24 mouse cellular contexts compared by ENCODE assay signal in the genomic region with DNA sequence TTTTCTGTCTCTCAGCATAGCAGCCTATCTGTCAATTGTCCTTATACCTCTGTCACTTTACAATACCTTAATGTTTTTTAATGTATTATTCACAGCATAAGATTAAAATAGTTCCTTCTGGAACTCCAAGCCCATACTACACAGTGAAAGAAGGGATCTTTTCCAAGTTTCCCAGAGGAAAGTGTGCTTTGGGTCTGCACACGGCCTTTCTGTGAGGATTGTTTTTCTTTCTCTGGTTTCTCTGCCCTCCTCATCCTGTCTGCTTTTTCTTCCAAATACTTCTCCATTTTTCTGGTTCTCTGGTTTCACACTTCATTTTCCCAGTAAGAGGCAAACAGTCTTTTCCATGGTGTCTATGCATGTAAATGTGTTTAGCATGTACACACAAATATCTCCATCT. TPM values are rescaled to one million over a fixed set of nuclear protein-coding genes. Genes with fewer than 3 reads are reported as not detected.
DNase-seq lines count a peak whose midpoint lies in the region; ATAC-seq and TF ChIP-seq lines count a peak whose summit lies in the region.
"Had no signal": no experiment of that assay in that cellular context is flagged by ENCODE, and none has a peak within 500 bp of the region (broad histone marks: within the 10 kb centered on the region; RNA-seq: fewer than 3 reads in every experiment).

No protein-coding gene starts in this region.

- TF ChIP-seq CTCF in kidney, adult 2 months (conservative IDR thresholded peaks at IDR 0.05; ENCODE audit: insufficient read depth, insufficient read length, low read depth, low read length): no peak

- no peak overlapping the region for H3K4me3 ChIP-seq in kidney, adult 2 months (ENCODE audit: insufficient read depth, low read depth, low read length)
- H3K4me3 ChIP-seq in midbrain, embryonic 11.5 days (ENCODE audit: low read depth, low read length): no peak overlapping the region
- no peak overlapping the region for H3K4me3 ChIP-seq in midbrain, embryonic 15.5 days
- H3K4me3 ChIP-seq in limb, embryonic 10.5 days: peak overlapping the region; percentile 6; the same call in 1 of the 2 replicates
- H3K4me3 ChIP-seq: heart, embryonic 10.5 days; hindbrain, embryonic 13.5 days; left cerebral cortex, adult 2 months; liver, embryonic 15.5 days; stomach, embryonic 15.5 days had no signal

- WGBS in kidney, adult 2 months: 55% methylated on average over 1 of the region's 1 CpGs
- WGBS in midbrain, embryonic 11.5 days: 82% methylated on average over 1 of the region's 1 CpGs
- WGBS in midbrain, embryonic 15.5 days: 81% methylated on average over 1 of the region's 1 CpGs
- 41% methylated on average over 1 of the region's 1 CpGs for WGBS in limb, embryonic 10.5 days

- DNase-seq in kidney, adult 2 months: no peak
- no peak for DNase-seq in kidney, postnatal 25 days
- DNase-seq in midbrain, embryonic 11.5 days (ENCODE audit: low spot score, missing footprints): peak; percentile 54
- DNase-seq in limb, embryonic 10.5 days (ENCODE audit: low spot score): no peak
- DNase-seq in layer of hippocampus, adult 11-12 months (ENCODE audit: low spot score): no peak
- no peak for DNase-seq in MN1 (ENCODE audit: low spot score)
- DNase-seq: adrenal gland, adult 2 months; cerebellum, adult 8-10 months; forebrain, postnatal 0 days; gastrocnemius, postnatal 36 days; heart, postnatal 10 days; kidney, postnatal 10 days; layer of hippocampus, adult 9-11 months; lung, postnatal 10 days; retina, postnatal 1 day; thymus, adult 2 months had no signal

- H3K27me3 ChIP-seq in kidney, adult 2 months (replicated peaks; ENCODE audit: control insufficient read depth, insufficient read depth, low read length): no peaks in the 10 kb centered on the region
- H3K27me3 ChIP-seq in midbrain, embryonic 11.5 days (ENCODE audit: control insufficient read depth, insufficient read depth, low read length): no peaks in the 10 kb centered on the region
- H3K27me3 ChIP-seq in midbrain, embryonic 15.5 days (replicated peaks): no peaks in the 10 kb centered on the region
- H3K27me3 ChIP-seq in limb, embryonic 10.5 days (ENCODE audit: low read depth, poor library complexity, severe bottlenecking): no peaks in the 10 kb centered on the region
- H3K27me3 ChIP-seq: hindbrain, embryonic 13.5 days; liver, embryonic 15.5 days; stomach, embryonic 15.5 days had no signal

- no peak overlapping the region for H3K9ac ChIP-seq in midbrain, embryonic 11.5 days (ENCODE audit: low read length)
- no peak overlapping the region for H3K9ac ChIP-seq in midbrain, embryonic 15.5 days
- H3K9ac ChIP-seq: forebrain, postnatal 0 days; hindbrain, embryonic 13.5 days; liver, embryonic 15.5 days; stomach, embryonic 15.5 days had no signal

- no peak overlapping the region for H3K4me2 ChIP-seq in midbrain, embryonic 11.5 days
- no peak overlapping the region for H3K4me2 ChIP-seq in midbrain, embryonic 15.5 days
- H3K4me2 ChIP-seq: hindbrain, embryonic 13.5 days; liver, embryonic 15.5 days; stomach, embryonic 15.5 days had no signal

- no peak for ATAC-seq in midbrain, embryonic 11.5 days (ENCODE audit: low FRiP score)
- ATAC-seq in midbrain, embryonic 15.5 days (replicated peaks): no peak
- ATAC-seq: forebrain, postnatal 0 days; inflammation-experienced regulatory T-cells, adult 6 months had no signal

- H3K9me3 ChIP-seq in midbrain, embryonic 11.5 days (ENCODE audit: control insufficient read depth, low read length): no peaks in the 10 kb centered on the region
- H3K9me3 ChIP-seq in midbrain, embryonic 15.5 days: no peaks in the 10 kb centered on the region
- H3K9me3 ChIP-seq in limb, embryonic 10.5 days (replicated peaks): no peaks in the 10 kb centered on the region
- H3K9me3 ChIP-seq: heart, embryonic 10.5 days; hindbrain, embryonic 13.5 days; liver, embryonic 15.5 days; stomach, embryonic 15.5 days had no signal

- TF ChIP-seq POLR2A in kidney, adult 2 months (IDR thresholded peaks at IDR 0.05; ENCODE audit: low read depth, low read length): no peak

- no peaks in the 10 kb centered on the region for H3K4me1 ChIP-seq in kidney, adult 2 months (ENCODE audit: control insufficient read depth, insufficient read depth, low read length)
- no peaks in the 10 kb centered on the region for H3K4me1 ChIP-seq in midbrain, embryonic 11.5 days (ENCODE audit: control insufficient read depth, insufficient read depth, low read length)
- H3K4me1 ChIP-seq in midbrain, embryonic 15.5 days: 0 out of 2 replicates have a peak, but pooled peaks cover 4% of the 10 kb centered on the region
- peaks cover 16% of the 10 kb centered on the region for H3K4me1 ChIP-seq in limb, embryonic 10.5 days
- H3K4me1 ChIP-seq: heart, embryonic 10.5 days; liver, embryonic 15.5 days; stomach, embryonic 15.5 days had no signal

- H3K27ac ChIP-seq in kidney, adult 2 months (ENCODE audit: insufficient read depth, low read depth, low read length): 0 out of 2 replicates have a peak overlapping the region, but pooled peaks have one; percentile 38
- H3K27ac ChIP-seq in midbrain, embryonic 11.5 days (ENCODE audit: low read depth, low read length): no peak overlapping the region
- no peak overlapping the region for H3K27ac ChIP-seq in midbrain, embryonic 15.5 days
- H3K27ac ChIP-seq in limb, embryonic 10.5 days: peak overlapping the region; percentile 12; the same call in 1 of the 2 replicates
- H3K27ac ChIP-seq: heart, embryonic 10.5 days; hindbrain, embryonic 13.5 days; left cerebral cortex, adult 2 months; liver, embryonic 15.5 days; stomach, embryonic 15.5 days had no signal

- no peaks in the 10 kb centered on the region for H3K36me3 ChIP-seq in kidney, adult 2 months (ENCODE audit: control insufficient read depth, insufficient read depth, low read length)
- no peaks in the 10 kb centered on the region for H3K36me3 ChIP-seq in midbrain, embryonic 11.5 days (ENCODE audit: control insufficient read depth, insufficient read depth, low read length)
- no peaks in the 10 kb centered on the region for H3K36me3 ChIP-seq in midbrain, embryonic 15.5 days (replicated peaks)
- H3K36me3 ChIP-seq in limb, embryonic 10.5 days: no peaks in the 10 kb centered on the region
- H3K36me3 ChIP-seq: heart, embryonic 10.5 days; hindbrain, embryonic 13.5 days; liver, embryonic 15.5 days; stomach, embryonic 15.5 days had no signal

RNA-seq across cellular contexts. Expression of a gene that starts 48.2 kb away (rescaled TPM):
- polyA plus RNA-seq in kidney, adult 2 months (2012; rRNA removed): 16.0 and 17.5 TPM in 2 replicates
- polyA plus RNA-seq in midbrain, embryonic 11.5 days (2014; fragmentation: Nextera tagmentation; extraction: Ambion mirVana): not detected in 2 replicates
- 0.04 TPM in 2 replicates for polyA plus RNA-seq in midbrain, embryonic 15.5 days (2015; fragmentation: Nextera tagmentation; extraction: Ambion mirVana)
- not detected in 2 replicates for polyA plus RNA-seq in limb, embryonic 10.5 days (2016; fragmentation: Nextera tagmentation; extraction: Ambion mirVana)
- polyA plus RNA-seq: adrenal gland, adult 2 months; C2C12; heart, embryonic 10.5 days; hindbrain, embryonic 13.5 days; inflammation-experienced regulatory T-cells, adult 6 months; liver, embryonic 15.5 days; stomach, embryonic 15.5 days had no signal

Comparison
In these comparisons a context has a peak if more than half of its experiments do, and no peak if none do; other contexts are left out.
1. H3K27ac ChIP-seq: peak in kidney, adult 2 months (single experiment) and limb, embryonic 10.5 days (single experiment); none in midbrain, embryonic 11.5 days (single experiment) and midbrain, embryonic 15.5 days (single experiment).
2. RNA of a gene that starts 48.2 kb away (polyA plus RNA-seq): 16.0 to 17.5 TPM in kidney, adult 2 months; 0.04 TPM in midbrain, embryonic 15.5 days, not detected in limb, embryonic 10.5 days and not detected in midbrain, embryonic 11.5 days; every median in the first group is over 10 times any median in the second.